Mouse (Mus musculus) heart, adult 2 months (tissue): ENCODE measurements around the gene Vmn1r47.

ENCODE experiments used
- EP300 ChIP-seq: fragments of 200-500 bp; IDR thresholded peaks from 2 replicates; pipeline ENCODE4 v1.6.1; 2011; ENCODE audit warnings: low read depth, low read length, control low read depth; ENCODE audit not compliant: insufficient read depth
- POLR2A ChIP-seq: fragments of 200-500 bp; IDR thresholded peaks from 2 replicates; pipeline ENCODE4 v1.6.1; 2011; ENCODE audit warnings: mild to moderate bottlenecking, low read depth, low read length, control low read depth; ENCODE audit not compliant: insufficient read depth

GRCm38 (mm10) chr6:89985989-89986388, 30.0 kb upstream of the Vmn1r47 start:
- TF ChIP-seq POLR2A: no peak
- TF ChIP-seq EP300: no peak
